Mouse (Mus musculus) ovary, postnatal 36 days (tissue): ENCODE data around the gene Snupn.

Experiments
- DNase-seq: peaks from one replicate; pipeline ENCODE4 v3.0.0; 2022; ENCODE audit warnings: low spot score, mixed read lengths

Gene Snupn

GRCm38 (mm10) chr9:57012393-57012792 lies 61.7 kb downstream of the Snupn start:
- no peak for DNase-seq

GRCm38 (mm10) chr9:57012895-57013294 lies 62.2 kb downstream of the Snupn start:
- no peak for DNase-seq

GRCm38 (mm10) chr9:57013756-57014155 lies 63.1 kb downstream of the Snupn start:
- no peak for DNase-seq

GRCm38 (mm10) chr9:57014766-57015165 lies 64.1 kb downstream of the Snupn start:
- DNase-seq: no peak

GRCm38 (mm10) chr9:57017631-57018030 lies 67.0 kb downstream of the Snupn start:
- no peak for DNase-seq

GRCm38 (mm10) chr9:57031756-57032155 lies 81.1 kb downstream of the Snupn start:
- DNase-seq: no peak
